Mouse (Mus musculus) small intestine, adult 2 months (tissue): ENCODE results near the gene Gnmt. TPM values are rescaled to one million over a fixed set of nuclear protein-coding genes. Genes with fewer than 3 reads are reported as not detected.

Source experiments
- H3K27ac ChIP-seq: fragments of 200-500 bp; 2 replicates; pipeline ENCODE4 v1.5.1; 2012; ENCODE audit warnings: low read depth, low read length, control low read depth, inconsistent platforms; ENCODE audit not compliant: insufficient read depth
- H3K27me3 ChIP-seq: fragments of 200-500 bp; 2 replicates; pipeline ENCODE4 v1.6.1; 2012; ENCODE audit warnings: mild to moderate bottlenecking, moderate library complexity, low read length, inconsistent platforms; ENCODE audit not compliant: control insufficient read depth, insufficient read depth
- H3K36me3 ChIP-seq: fragments of 200-500 bp; 2 replicates; pipeline ENCODE4 v1.6.1; 2012; ENCODE audit warnings: mild to moderate bottlenecking, low read length, control low read depth, inconsistent platforms; ENCODE audit not compliant: control insufficient read depth, insufficient read depth
- H3K4me1 ChIP-seq: fragments of 200-500 bp; 2 replicates; pipeline ENCODE4 v1.6.1; 2012; ENCODE audit warnings: low read length, inconsistent platforms, mixed read lengths; ENCODE audit not compliant: control insufficient read depth, insufficient read depth, insufficient read length
- H3K4me3 ChIP-seq: fragments of 200-500 bp; 2 replicates; pipeline ENCODE4 v1.5.1; 2012; ENCODE audit warnings: low read depth, mild to moderate bottlenecking, control low read depth, inconsistent platforms, low read length, moderate library complexity
- CTCF ChIP-seq: fragments of 200-500 bp; IDR thresholded peaks from 2 replicates; pipeline ENCODE4 v1.5.1; 2012; ENCODE audit warnings: low read depth, mild to moderate bottlenecking, control low read depth, inconsistent platforms, low read length, moderate library complexity, mixed read lengths; ENCODE audit not compliant: insufficient replicate concordance, insufficient read length; ENCODE audit errors: extremely low read depth
- POLR2A ChIP-seq: fragments of 200-500 bp; IDR thresholded peaks from 2 replicates; pipeline ENCODE4 v1.6.1; 2012; ENCODE audit warnings: low read depth, mild to moderate bottlenecking, control low read depth, inconsistent platforms, low read length, moderate library complexity
- WGBS: fragments of 180-500 bp; shearing (Covaris S2); methylation state at CpG from one replicate; pipeline ENCODE4 v1.1.7; 2018; 5-methylcytosine and 5-hydroxymethylcytosine counted together
- polyA plus RNA-seq: library from polyadenylated mRNA; depleted of rRNA; stranded (reverse); fragments of >200 nt; gene quantifications from 2 replicates; pipeline ENCODE4 v1.2.3, GENCODE M21; 2012; rRNA removed

Gnmt gene
- polyA plus RNA-seq, 1 experiment: 1.5 TPM

GRCm38 (mm10) chr17:46679843-46680759 is 48.9 kb downstream of the Gnmt start:
- Histone ChIP-seq H3K27ac (peak overlapping the region; percentile 74), H3K4me3 (peak overlapping the region; percentile 97), H3K36me3 (peaks cover 39% of the 10 kb centered on the region), H3K4me1 (peaks cover 13% of the 10 kb centered on the region), H3K27me3 (no peaks in the 10 kb centered on the region)
- TF ChIP-seq CTCF: peak; percentile 7; the same call in 1 of the 2 replicates
- no peak for TF ChIP-seq POLR2A
- WGBS: 1% methylated on average over 34 of the region's 34 CpGs

- Histone ChIP-seq H3K27ac (no peak overlapping the region), H3K36me3 (peaks cover 31% of the 10 kb centered on the region), H3K27me3 (no peaks in the 10 kb centered on the region), H3K4me3 (no peak overlapping the region), H3K4me1 (peaks cover 18% of the 10 kb centered on the region)
- TF ChIP-seq POLR2A (no peak), CTCF (no peak)
- WGBS: 65% methylated on average over 9 of the region's 9 CpGs
Observed at GRCm38 (mm10) chr17:46678911-46679310, 50.1 kb downstream of the Gnmt start.

GRCm38 (mm10) chr17:46678416-46678815 is 50.6 kb downstream of the Gnmt start, which contains the start of gene Mea1:
Gene Mea1 (plus strand): TSS chr17:46678793.
- TF ChIP-seq POLR2A (no peak), CTCF (no peak)
- Histone ChIP-seq H3K4me1 (peaks cover 18% of the 10 kb centered on the region), H3K27me3 (no peaks in the 10 kb centered on the region), H3K27ac (no peak within 1 kb of the TSS), H3K36me3 (peaks cover 26% of the 10 kb centered on the region), H3K4me3 (peak within 1 kb of the TSS; percentile 18)
- 84% methylated on average over 9 of the region's 9 CpGs for WGBS

Other genes with a start within 250 kb of the Gnmt start
- 0.20 and 0.25 TPM in 2 replicates for gene Ttbk1, start 241.5 kb downstream of the Gnmt start, polyA plus RNA-seq
- gene Dnph1, start 232.5 kb downstream of the Gnmt start, polyA plus RNA-seq: 3.3 and 6.3 TPM in 2 replicates
- 5.0 and 5.8 TPM in 2 replicates for gene Cul9, start 182.8 kb downstream of the Gnmt start, polyA plus RNA-seq
- 103 and 183 TPM in 2 replicates for gene Srf, start 173.0 kb downstream of the Gnmt start, polyA plus RNA-seq
- gene Ptk7, start 99.7 kb downstream of the Gnmt start, polyA plus RNA-seq: 6.6 and 6.8 TPM in 2 replicates
- 103 and 213 TPM in 2 replicates for gene Klc4, start 83.1 kb downstream of the Gnmt start, polyA plus RNA-seq
- gene Mrpl2, start 82.9 kb downstream of the Gnmt start, polyA plus RNA-seq: 47.6 and 82.8 TPM in 2 replicates
- gene Cul7, start 78.8 kb downstream of the Gnmt start, polyA plus RNA-seq: 7.6 and 12.1 TPM in 2 replicates
- gene Rrp36, start 54.8 kb downstream of the Gnmt start, polyA plus RNA-seq: 30.8 and 47.4 TPM in 2 replicates
- gene Mea1, start 50.4 kb downstream of the Gnmt start, polyA plus RNA-seq: 38.9 and 52.7 TPM in 2 replicates
- 48.3 and 99.3 TPM in 2 replicates for gene Klhdc3, start 48.3 kb downstream of the Gnmt start, polyA plus RNA-seq
- 32.4 and 150 TPM in 2 replicates for gene Ppp2r5d, start 24.1 kb downstream of the Gnmt start, polyA plus RNA-seq
- 40.1 and 74.9 TPM in 2 replicates for gene Pex6, start 17.7 kb downstream of the Gnmt start, polyA plus RNA-seq
- gene Cnpy3, start 23.0 kb upstream of the Gnmt start, polyA plus RNA-seq: 14.3 and 23.7 TPM in 2 replicates
- not detected in 2 replicates for gene Ptcra, start 34.5 kb upstream of the Gnmt start, polyA plus RNA-seq
- gene 2310039H08Rik, start 43.5 kb upstream of the Gnmt start, polyA plus RNA-seq: 107 and 109 TPM in 2 replicates
- 5.4 and 7.4 TPM in 2 replicates for gene Rpl7l1, start 53.5 kb upstream of the Gnmt start, polyA plus RNA-seq
- gene Bicral, start 129.3 kb upstream of the Gnmt start, polyA plus RNA-seq: 4.0 and 7.1 TPM in 2 replicates
- 16.7 and 29.0 TPM in 2 replicates for gene Tbcc, start 161.5 kb upstream of the Gnmt start, polyA plus RNA-seq
- not detected in 2 replicates for gene Prph2, start 181.3 kb upstream of the Gnmt start, polyA plus RNA-seq